Mouse (Mus musculus): ENCODE measurements at regions not wholly inside any gene's neighbourhood (a gene's known extent, or its start where the extent isn't known, plus 50 kb on each side); places are given as distances from the start of the nearest gene placed in this dataset.

- H3K27ac ChIP-seq (ENCODE audit: insufficient read depth, low read length), result no peak overlapping the region
- TF ChIP-seq CTCF (IDR thresholded peaks at IDR 0.05; ENCODE audit: extremely low read depth, insufficient read depth, low read length), result no peak
- TF ChIP-seq POLR2A (IDR thresholded peaks at IDR 0.05; ENCODE audit: extremely low read depth, insufficient read depth, low read length), result no peak
- no peaks in the 10 kb centered on the region for H3K4me1 ChIP-seq (ENCODE audit: control insufficient read depth, insufficient read depth, low read length)
- no peak overlapping the region for H3K4me3 ChIP-seq (ENCODE audit: insufficient read depth, low read length)
Observed at GRCm38 (mm10) chr4:56080960-56081359, 548.7 kb upstream of the Klf4 start.

GRCm38 (mm10) chr4:56070664-56071334 lies 538.5 kb upstream of the Klf4 start:
- H3K4me3 ChIP-seq (ENCODE audit: insufficient read depth, low read length), result no peak overlapping the region
- TF ChIP-seq POLR2A (IDR thresholded peaks at IDR 0.05; ENCODE audit: extremely low read depth, insufficient read depth, low read length) (no peak), CTCF (IDR thresholded peaks at IDR 0.05; ENCODE audit: extremely low read depth, insufficient read depth, low read length) (no peak)
- H3K4me1 ChIP-seq (ENCODE audit: control insufficient read depth, insufficient read depth, low read length), result no peaks in the 10 kb centered on the region

GRCm38 (mm10) chr4:56068859-56069258 lies 536.6 kb upstream of the Klf4 start:
- no peak for TF ChIP-seq CTCF (IDR thresholded peaks at IDR 0.05; ENCODE audit: extremely low read depth, insufficient read depth, low read length)
- no peak for TF ChIP-seq POLR2A (IDR thresholded peaks at IDR 0.05; ENCODE audit: extremely low read depth, insufficient read depth, low read length)
- H3K27ac ChIP-seq (ENCODE audit: insufficient read depth, low read length), result no peak overlapping the region
- H3K4me3 ChIP-seq (ENCODE audit: insufficient read depth, low read length), result no peak overlapping the region
- no peaks in the 10 kb centered on the region for H3K4me1 ChIP-seq (ENCODE audit: control insufficient read depth, insufficient read depth, low read length)

More at GRCm38 (mm10) chr4:56070664-56071334, 538.5 kb upstream of the Klf4 start:
- H3K27ac ChIP-seq (ENCODE audit: insufficient read depth, low read length), result no peak overlapping the region

- no peak overlapping the region for H3K4me3 ChIP-seq (ENCODE audit: insufficient read depth, low read length)
- no peaks in the 10 kb centered on the region for H3K4me1 ChIP-seq (ENCODE audit: control insufficient read depth, insufficient read depth, low read length)
- no peak overlapping the region for H3K27ac ChIP-seq (ENCODE audit: insufficient read depth, low read length)
- no peak for TF ChIP-seq CTCF (IDR thresholded peaks at IDR 0.05; ENCODE audit: extremely low read depth, insufficient read depth, low read length)
- no peak for TF ChIP-seq POLR2A (IDR thresholded peaks at IDR 0.05; ENCODE audit: extremely low read depth, insufficient read depth, low read length)
Observed at GRCm38 (mm10) chr4:56064657-56065056, 532.4 kb upstream of the Klf4 start.

- Histone ChIP-seq H3K27ac (ENCODE audit: insufficient read depth, low read length) (no peak overlapping the region), H3K4me3 (ENCODE audit: insufficient read depth, low read length) (no peak overlapping the region), H3K4me1 (ENCODE audit: control insufficient read depth, insufficient read depth, low read length) (no peaks in the 10 kb centered on the region)
- TF ChIP-seq POLR2A (IDR thresholded peaks at IDR 0.05; ENCODE audit: extremely low read depth, insufficient read depth, low read length) (no peak), CTCF (IDR thresholded peaks at IDR 0.05; ENCODE audit: extremely low read depth, insufficient read depth, low read length) (no peak)
Observed at GRCm38 (mm10) chr4:56051792-56052380, 519.6 kb upstream of the Klf4 start.

- TF ChIP-seq POLR2A (IDR thresholded peaks at IDR 0.05; ENCODE audit: extremely low read depth, insufficient read depth, low read length) (no peak), CTCF (IDR thresholded peaks at IDR 0.05; ENCODE audit: extremely low read depth, insufficient read depth, low read length) (no peak)
- H3K27ac ChIP-seq (ENCODE audit: insufficient read depth, low read length), result no peak overlapping the region
Observed at GRCm38 (mm10) chr4:56039327-56039726, 507.1 kb upstream of the Klf4 start.

GRCm38 (mm10) chr4:56036334-56036733 lies 504.1 kb upstream of the Klf4 start:
- Histone ChIP-seq H3K27ac (ENCODE audit: insufficient read depth, low read length) (no peak overlapping the region), H3K4me3 (ENCODE audit: insufficient read depth, low read length) (no peak overlapping the region), H3K4me1 (ENCODE audit: control insufficient read depth, insufficient read depth, low read length) (no peaks in the 10 kb centered on the region)
- no peak for TF ChIP-seq POLR2A (IDR thresholded peaks at IDR 0.05; ENCODE audit: extremely low read depth, insufficient read depth, low read length)
- no peak for TF ChIP-seq CTCF (IDR thresholded peaks at IDR 0.05; ENCODE audit: extremely low read depth, insufficient read depth, low read length)

More at GRCm38 (mm10) chr4:56039327-56039726, 507.1 kb upstream of the Klf4 start:
- Histone ChIP-seq H3K4me3 (ENCODE audit: insufficient read depth, low read length) (no peak overlapping the region), H3K4me1 (ENCODE audit: control insufficient read depth, insufficient read depth, low read length) (no peaks in the 10 kb centered on the region)

- Histone ChIP-seq H3K27ac (ENCODE audit: insufficient read depth, low read length) (no peak overlapping the region), H3K4me3 (ENCODE audit: insufficient read depth, low read length) (no peak overlapping the region), H3K4me1 (ENCODE audit: control insufficient read depth, insufficient read depth, low read length) (no peaks in the 10 kb centered on the region)
- no peak for TF ChIP-seq CTCF (IDR thresholded peaks at IDR 0.05; ENCODE audit: extremely low read depth, insufficient read depth, low read length)
- TF ChIP-seq POLR2A (IDR thresholded peaks at IDR 0.05; ENCODE audit: extremely low read depth, insufficient read depth, low read length), result no peak
Observed at GRCm38 (mm10) chr4:56035543-56035942, 503.3 kb upstream of the Klf4 start.

- no peaks in the 10 kb centered on the region for H3K4me1 ChIP-seq (ENCODE audit: control insufficient read depth, insufficient read depth, low read length)
- TF ChIP-seq CTCF (IDR thresholded peaks at IDR 0.05; ENCODE audit: extremely low read depth, insufficient read depth, low read length) (no peak), POLR2A (IDR thresholded peaks at IDR 0.05; ENCODE audit: extremely low read depth, insufficient read depth, low read length) (no peak)
- no peak overlapping the region for H3K27ac ChIP-seq (ENCODE audit: insufficient read depth, low read length)
- no peak overlapping the region for H3K4me3 ChIP-seq (ENCODE audit: insufficient read depth, low read length)
Observed at GRCm38 (mm10) chr4:56028441-56028840, 496.2 kb upstream of the Klf4 start.

GRCm38 (mm10) chr4:56027258-56027657 lies 495.0 kb upstream of the Klf4 start:
- no peak overlapping the region for H3K4me3 ChIP-seq (ENCODE audit: insufficient read depth, low read length)
- no peak overlapping the region for H3K27ac ChIP-seq (ENCODE audit: insufficient read depth, low read length)
- TF ChIP-seq CTCF (IDR thresholded peaks at IDR 0.05; ENCODE audit: extremely low read depth, insufficient read depth, low read length), result no peak
- TF ChIP-seq POLR2A (IDR thresholded peaks at IDR 0.05; ENCODE audit: extremely low read depth, insufficient read depth, low read length), result no peak
- H3K4me1 ChIP-seq (ENCODE audit: control insufficient read depth, insufficient read depth, low read length), result no peaks in the 10 kb centered on the region
